16 mouse cellular contexts compared by ENCODE assay signal in the genomic region with DNA sequence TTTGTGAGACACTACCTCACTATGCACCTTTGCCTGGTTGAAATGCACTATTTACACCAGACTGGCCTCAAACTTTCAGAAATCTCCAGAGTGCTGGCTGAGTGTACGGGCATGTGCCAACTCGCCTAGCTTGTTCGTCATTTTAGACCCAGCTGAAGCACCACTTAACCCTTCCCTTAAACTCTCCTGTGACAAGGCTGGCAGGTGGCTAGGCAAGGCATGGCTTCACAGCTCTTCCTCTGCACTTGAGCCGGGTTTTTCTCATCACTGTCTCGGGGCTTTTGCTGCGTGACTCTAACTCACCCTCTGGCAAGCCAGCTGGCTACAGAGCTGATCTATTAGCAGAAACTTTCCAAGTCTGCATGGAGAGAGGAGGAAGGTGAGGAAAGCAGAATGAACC. TPM values are rescaled to one million over a fixed set of nuclear protein-coding genes. Genes with fewer than 3 reads are reported as not detected.
DNase-seq lines count a peak whose midpoint lies in the region; ATAC-seq and TF ChIP-seq lines count a peak whose summit lies in the region.
"Had no signal": no experiment of that assay in that cellular context is flagged by ENCODE, and none has a peak within 500 bp of the region (broad histone marks: within the 10 kb centered on the region; RNA-seq: fewer than 3 reads in every experiment).

No protein-coding gene starts in this region.

- TF ChIP-seq RAD21 in CH12.LX (IDR thresholded peaks at IDR 0.05; ENCODE audit: low read depth, low read length) = no peak

- H3K79me2 ChIP-seq in CH12.LX (replicated peaks; ENCODE audit: control insufficient read depth, extremely low read depth, insufficient read depth, poor library complexity, severe bottlenecking) = peaks cover 70% of the 10 kb centered on the region

- TF ChIP-seq EP300 in CH12.LX (IDR thresholded peaks at IDR 0.05; ENCODE audit: low read length) = no peak

- no peaks in the 10 kb centered on the region for H3K27me3 ChIP-seq in heart, embryonic 15.5 days
- no peaks in the 10 kb centered on the region for H3K27me3 ChIP-seq in CH12.LX (replicated peaks)
- no peaks in the 10 kb centered on the region for H3K27me3 ChIP-seq in embryonic facial prominence, embryonic 10.5 days (replicated peaks; ENCODE audit: low read depth, poor library complexity, severe bottlenecking)
- H3K27me3 ChIP-seq: embryonic facial prominence, embryonic 12.5 days; midbrain, embryonic 15.5 days had no signal

- H3K9me3 ChIP-seq in heart, embryonic 15.5 days (replicated peaks) = no peaks in the 10 kb centered on the region
- H3K9me3 ChIP-seq in CH12.LX (replicated peaks; ENCODE audit: low read length) = no peaks in the 10 kb centered on the region
- no peaks in the 10 kb centered on the region for H3K9me3 ChIP-seq in embryonic facial prominence, embryonic 10.5 days
- H3K9me3 ChIP-seq: embryonic facial prominence, embryonic 12.5 days; hindbrain, embryonic 10.5 days; midbrain, embryonic 15.5 days had no signal

- no peak overlapping the region for H3K4me3 ChIP-seq in heart, embryonic 15.5 days
- no peak overlapping the region for H3K4me3 ChIP-seq in CH12.LX (replicated peaks in 1 of 3; ENCODE audit: low read depth in 2 of 3, low read length in 2 of 3, poor library complexity in 1 of 3)
- no peak overlapping the region for H3K4me3 ChIP-seq in embryonic facial prominence, embryonic 10.5 days
- H3K4me3 ChIP-seq: embryonic facial prominence, embryonic 12.5 days; hindbrain, embryonic 10.5 days; midbrain, embryonic 15.5 days had no signal

- TF ChIP-seq POLR2A in CH12.LX (IDR thresholded peaks at IDR 0.05; ENCODE audit: low read depth, low read length) = no peak

- H3K4me1 ChIP-seq in heart, embryonic 15.5 days (replicated peaks) = peaks cover 64% of the 10 kb centered on the region
- peaks cover 19 to 75% of the 10 kb centered on the region in 2 experiments for H3K4me1 ChIP-seq in CH12.LX (ENCODE audit: control insufficient read depth in 1 of 2, insufficient read depth in 2 of 2)
- peaks cover 65% of the 10 kb centered on the region for H3K4me1 ChIP-seq in embryonic facial prominence, embryonic 10.5 days

- 47% methylated on average over 6 of the region's 6 CpGs for WGBS in heart, embryonic 15.5 days
- WGBS in embryonic facial prominence, embryonic 10.5 days = 78% methylated on average over 6 of the region's 6 CpGs

- H3K36me3 ChIP-seq in heart, embryonic 15.5 days = no peaks in the 10 kb centered on the region
- H3K36me3 ChIP-seq in CH12.LX (replicated peaks in 1 of 2; ENCODE audit: control insufficient read depth in 1 of 2, insufficient read depth in 1 of 2, low read length in 1 of 2) = peaks cover 3 to 65% of the 10 kb centered on the region in 2 experiments
- H3K36me3 ChIP-seq in embryonic facial prominence, embryonic 10.5 days (replicated peaks) = peaks cover 52% of the 10 kb centered on the region
- H3K36me3 ChIP-seq: midbrain, embryonic 15.5 days had no signal

- dilution Hi-C loops in CH12.LX (cut with MboI; ENCODE audit: extremely low pct_ligation_motif_present, extremely low pct_unique_long_range_greater_than_20kb, low sequenced_read_pairs) = no loop called here

- H3K27ac ChIP-seq in heart, embryonic 15.5 days = peak overlapping the region; percentile 67; the same call in 1 of the 2 replicates
- no peak overlapping the region; the same call in 1 of the 2 replicates for H3K27ac ChIP-seq in CH12.LX (ENCODE audit: insufficient read depth, low read depth)
- no peak overlapping the region for H3K27ac ChIP-seq in embryonic facial prominence, embryonic 10.5 days (replicated peaks)
- H3K27ac ChIP-seq: embryonic facial prominence, embryonic 12.5 days; hindbrain, embryonic 10.5 days; midbrain, embryonic 15.5 days had no signal

- TF ChIP-seq CTCF in CH12.LX (conservative IDR thresholded peaks at IDR 0.05 in 1 of 2, IDR thresholded peaks at IDR 0.05 in 1 of 2; ENCODE audit: low read depth in 2 of 2, low read length in 2 of 2) = no peak

- no peak overlapping the region for H3K9ac ChIP-seq in heart, embryonic 15.5 days
- H3K9ac ChIP-seq in CH12.LX (ENCODE audit: insufficient read depth, low read depth) = no peak overlapping the region
- H3K9ac ChIP-seq: embryonic facial prominence, embryonic 12.5 days; midbrain, embryonic 15.5 days had no signal

- no peak overlapping the region for H3K4me2 ChIP-seq in heart, embryonic 15.5 days
- H3K4me2 ChIP-seq in CH12.LX (ENCODE audit: insufficient read depth, low read depth, poor library complexity, severe bottlenecking) = no peak overlapping the region
- H3K4me2 ChIP-seq: embryonic facial prominence, embryonic 12.5 days; midbrain, embryonic 15.5 days had no signal

- no peak for ATAC-seq in heart, embryonic 15.5 days (replicated peaks; ENCODE audit: insufficient number of reproducible peaks, insufficient read depth, low FRiP score, low read depth)
- ATAC-seq: inflammation-experienced regulatory T-cells, adult 6 months; midbrain, embryonic 15.5 days had no signal

- DNase-seq in heart, adult 9 months (ENCODE audit: low spot score in 2 of 2) = no peak
- peak; percentile 57 for DNase-seq in CH12.LX (ENCODE audit: extremely low read depth)
- DNase-seq in embryonic facial prominence, embryonic 10.5 days (ENCODE audit: low spot score) = peak; percentile 19
- DNase-seq in lung, postnatal 10 days = peak; percentile 39
- no peak for DNase-seq in frontal cortex, postnatal 36 days (ENCODE audit: low spot score in 2 of 2)
- DNase-seq in spleen, postnatal 14 days (ENCODE audit: low spot score in 2 of 2) = no peak
- DNase-seq in left cerebral cortex, adult 9 months (ENCODE audit: low spot score in 2 of 2) = no peak
- DNase-seq: adrenal gland, postnatal 36 days; cerebellum, postnatal 14 days; kidney, postnatal 36 days; right cerebral cortex, postnatal 14 days had no signal

- in situ Hi-C loops in CH12.LX (cut with MboI; ENCODE audit: low pct_ligation_motif_present, low pct_unique_long_range_greater_than_20kb, low sequenced_read_pairs) = no loop called here

TF ChIP-seq in CH12.LX, 34 proteins besides CTCF, POLR2A, EP300 and RAD21 (continues in another document):
- TF ChIP-seq CHD2 (IDR thresholded peaks at IDR 0.05; ENCODE audit: low read length) = 0 out of 2 replicates have a peak, but pooled peaks have one; percentile 21
- no peak for TF ChIP-seq KAT2A (IDR thresholded peaks at IDR 0.05; ENCODE audit: insufficient replicate concordance, low read length)
- TF ChIP-seq ELF1 (IDR thresholded peaks at IDR 0.05; ENCODE audit: low read depth, low read length) = peak; percentile 35; the same call in 1 of the 2 replicates
- TF ChIP-seq MAZ (IDR thresholded peaks at IDR 0.05; ENCODE audit: low read depth, low read length) = no peak
- TF ChIP-seq ZMIZ1 (IDR thresholded peaks at IDR 0.05; ENCODE audit: low read depth, low read length) = no peak
- no peak for TF ChIP-seq USF2 (conservative IDR thresholded peaks at IDR 0.05; ENCODE audit: low read depth, low read length)
- TF ChIP-seq NELFE (IDR thresholded peaks at IDR 0.05; ENCODE audit: low read depth, low read length) = no peak
- no peak for TF ChIP-seq SMC3 (IDR thresholded peaks at IDR 0.05; ENCODE audit: low read depth, low read length)
- TF ChIP-seq TCF12 (IDR thresholded peaks at IDR 0.05; ENCODE audit: low read depth, low read length) = peak; percentile 61; the same call in 1 of the 2 replicates
- no peak for TF ChIP-seq RCOR1 (conservative IDR thresholded peaks at IDR 0.05; ENCODE audit: low read depth, low read length)
- 0 out of 2 replicates have a peak, but pooled peaks have one; percentile 42 for TF ChIP-seq SIN3A (IDR thresholded peaks at IDR 0.05; ENCODE audit: low read length)
- no peak for TF ChIP-seq TBP (conservative IDR thresholded peaks at IDR 0.05; ENCODE audit: low read depth, low read length)
- peak; percentile 52; the same call in 1 of the 2 replicates for TF ChIP-seq BHLHE40 (IDR thresholded peaks at IDR 0.05; ENCODE audit: low read depth, low read length)
- TF ChIP-seq POLR2AphosphoS2 (IDR thresholded peaks at IDR 0.05; ENCODE audit: low read depth, low read length) = no peak
- no peak for TF ChIP-seq NRF1 (IDR thresholded peaks at IDR 0.05; ENCODE audit: low read depth, low read length)
- TF ChIP-seq ZKSCAN1 (IDR thresholded peaks at IDR 0.05; ENCODE audit: borderline replicate concordance, low read depth, low read length) = no peak
- TF ChIP-seq HCFC1 (IDR thresholded peaks at IDR 0.05; ENCODE audit: low read depth, low read length) = no peak
- TF ChIP-seq MAX (IDR thresholded peaks at IDR 0.05; ENCODE audit: low read length) = peak; percentile 64
- peak; percentile 65; the same call in 1 of the 2 replicates for TF ChIP-seq ETS1 (conservative IDR thresholded peaks at IDR 0.05; ENCODE audit: low read depth, low read length)
- TF ChIP-seq JUND (conservative IDR thresholded peaks at IDR 0.05; ENCODE audit: low read depth, low read length) = no peak
- no peak for TF ChIP-seq E2F4 (IDR thresholded peaks at IDR 0.05; ENCODE audit: insufficient replicate concordance, low read depth, low read length)
- peak; percentile 54; the same call in 1 of the 2 replicates for TF ChIP-seq MYC (IDR thresholded peaks at IDR 0.05; ENCODE audit: low read depth, low read length)
- no peak for TF ChIP-seq GABPA (IDR thresholded peaks at IDR 0.05; ENCODE audit: insufficient replicate concordance, low read depth, low read length)
- TF ChIP-seq ZNF384 (IDR thresholded peaks at IDR 0.05; ENCODE audit: low read depth, low read length) = no peak
- TF ChIP-seq USF1 (IDR thresholded peaks at IDR 0.05; ENCODE audit: low read depth, low read length) = no peak
- no peak for TF ChIP-seq PAX5 (IDR thresholded peaks at IDR 0.05; ENCODE audit: low read length)
- TF ChIP-seq JUN (IDR thresholded peaks at IDR 0.05; ENCODE audit: insufficient read depth, low read depth, low read length) = no peak
- TF ChIP-seq ZC3H11A (IDR thresholded peaks at IDR 0.05; ENCODE audit: low read depth, low read length) = no peak
- no peak for TF ChIP-seq MAFK (IDR thresholded peaks at IDR 0.05; ENCODE audit: insufficient replicate concordance, low read length)
- peak; percentile 96 for TF ChIP-seq CHD1 (IDR thresholded peaks at IDR 0.05; ENCODE audit: low read depth, low read length)
- peak; percentile 44 for TF ChIP-seq MEF2A (IDR thresholded peaks at IDR 0.05; ENCODE audit: borderline replicate concordance, low read depth, low read length)
- peak; percentile 62; the same call in 1 of the 2 replicates for TF ChIP-seq IRF4 (IDR thresholded peaks at IDR 0.05; ENCODE audit: low read depth, low read length)

RNA-seq across cellular contexts. Expression of gene Sec24b, which starts 6.8 kb away (rescaled TPM):
- 19.3 and 28.9 TPM in 2 replicates for polyA plus RNA-seq in heart, embryonic 15.5 days (2015; fragmentation: Nextera tagmentation; extraction: Ambion mirVana)
- total RNA-seq in CH12.LX (2012; rRNA removed) = 26.6 and 31.2 TPM in 2 replicates
- 10.4 and 14.3 TPM in 2 replicates for total RNA-seq in CH12.LX (2014; rRNA removed)
- 38.7 and 50.6 TPM in 2 replicates for polyA plus RNA-seq in CH12.LX (2012; ENCODE audit: insufficient read length, low read depth)
- 37.7 and 42.0 TPM in 2 replicates for polyA plus RNA-seq in embryonic facial prominence, embryonic 10.5 days (2016; fragmentation: Nextera tagmentation; extraction: Ambion mirVana)

Comparison
In these comparisons a context has a peak if more than half of its experiments do, and no peak if none do; other contexts are left out.
1. DNase-seq: peak in CH12.LX (single experiment), embryonic facial prominence, embryonic 10.5 days (single experiment) and lung, postnatal 10 days (single experiment); none in heart, adult 9 months (0 of 2), frontal cortex, postnatal 36 days (0 of 2), spleen, postnatal 14 days (0 of 2) and left cerebral cortex, adult 9 months (0 of 2).